Mouse (Mus musculus): ENCODE results near the gene Olfr483. TPM values are rescaled to one million over a fixed set of nuclear protein-coding genes. Genes with fewer than 3 reads are reported as not detected.

The Olfr483 gene
- polyA plus RNA-seq (2015; fragmentation: Nextera tagmentation; extraction: Ambion mirVana): not detected in 2 replicates

GRCm38 (mm10) chr7:108100549-108100948, at the start of gene Olfr483:
TSS of gene Olfr483 (plus strand) at chr7:108100849.
- 80% methylated on average over 1 of the region's 1 CpGs for WGBS
- H3K9me3 ChIP-seq (ENCODE audit: control insufficient read depth, low read length): no peaks in the 10 kb centered on the region

GRCm38 (mm10) chr7:108067246-108067645, 33.4 kb upstream of the Olfr483 start, which contains the start of gene Olfr480:
TSS of gene Olfr480 (minus strand) at chr7:108067346.
- Histone ChIP-seq H3K36me3 (ENCODE audit: control insufficient read depth, insufficient read depth, low read length) (no peaks in the 10 kb centered on the region), H3K27me3 (ENCODE audit: control insufficient read depth, insufficient read depth, low read depth, low read length) (no peaks in the 10 kb centered on the region), H3K4me2 (ENCODE audit: low read depth, low read length) (no peak within 1 kb of the TSS), H3K4me3 (ENCODE audit: low read length) (no peak within 1 kb of the TSS), H3K4me1 (replicated peaks; ENCODE audit: control insufficient read depth, insufficient read depth, low read length) (no peaks in the 10 kb centered on the region), H3K9ac (ENCODE audit: low read length) (no peak within 1 kb of the TSS), H3K9me3 (ENCODE audit: control insufficient read depth, low read length) (no peaks in the 10 kb centered on the region), H3K27ac (ENCODE audit: low read length) (no peak within 1 kb of the TSS)
- no peak for ATAC-seq (ENCODE audit: low read depth)
- 83% methylated on average over 1 of the region's 1 CpGs for WGBS

More at GRCm38 (mm10) chr7:108100549-108100948, at the start of gene Olfr483:
- Histone ChIP-seq H3K9ac (ENCODE audit: low read length) (no peak within 1 kb of the TSS), H3K4me1 (replicated peaks; ENCODE audit: control insufficient read depth, insufficient read depth, low read length) (no peaks in the 10 kb centered on the region), H3K4me2 (ENCODE audit: low read depth, low read length) (no peak within 1 kb of the TSS), H3K27ac (ENCODE audit: low read length) (no peak within 1 kb of the TSS), H3K4me3 (ENCODE audit: low read length) (no peak within 1 kb of the TSS), H3K36me3 (ENCODE audit: control insufficient read depth, insufficient read depth, low read length) (no peaks in the 10 kb centered on the region), H3K27me3 (ENCODE audit: control insufficient read depth, insufficient read depth, low read depth, low read length) (no peaks in the 10 kb centered on the region)
- ATAC-seq (ENCODE audit: low read depth): no peak

- no peak within 1 kb of the TSS for H3K4me3 ChIP-seq (ENCODE audit: low read length)
- H3K27me3 ChIP-seq (ENCODE audit: control insufficient read depth, insufficient read depth, low read depth, low read length): no peaks in the 10 kb centered on the region
- no peak for ATAC-seq (ENCODE audit: low read depth)
- no peak within 1 kb of the TSS for H3K27ac ChIP-seq (ENCODE audit: low read length)
- no peaks in the 10 kb centered on the region for H3K4me1 ChIP-seq (replicated peaks; ENCODE audit: control insufficient read depth, insufficient read depth, low read length)
- no peaks in the 10 kb centered on the region for H3K9me3 ChIP-seq (ENCODE audit: control insufficient read depth, low read length)
- H3K4me2 ChIP-seq (ENCODE audit: low read depth, low read length): no peak within 1 kb of the TSS
- H3K9ac ChIP-seq (ENCODE audit: low read length): no peak within 1 kb of the TSS
- H3K36me3 ChIP-seq (ENCODE audit: control insufficient read depth, insufficient read depth, low read length): no peaks in the 10 kb centered on the region
These were observed 21.1 kb upstream of the Olfr483 start, which contains the start of gene Olfr481 for GRCm38 (mm10) chr7:108079555-108079954. TSS of gene Olfr481 (plus strand) at chr7:108079855.

- Histone ChIP-seq H3K9me3 (ENCODE audit: control insufficient read depth, low read length) (no peaks in the 10 kb centered on the region), H3K4me2 (ENCODE audit: low read depth, low read length) (no peak within 1 kb of the TSS), H3K4me1 (replicated peaks; ENCODE audit: control insufficient read depth, insufficient read depth, low read length) (no peaks in the 10 kb centered on the region), H3K27ac (ENCODE audit: low read length) (no peak within 1 kb of the TSS), H3K27me3 (ENCODE audit: control insufficient read depth, insufficient read depth, low read depth, low read length) (no peaks in the 10 kb centered on the region), H3K36me3 (ENCODE audit: control insufficient read depth, insufficient read depth, low read length) (no peaks in the 10 kb centered on the region), H3K4me3 (ENCODE audit: low read length) (no peak within 1 kb of the TSS), H3K9ac (ENCODE audit: low read length) (no peak within 1 kb of the TSS)
- no peak for ATAC-seq (ENCODE audit: low read depth)
- 70% methylated on average over 1 of the region's 1 CpGs for WGBS
These were observed 3.2 kb upstream of the Olfr483 start, which contains the start of gene Olfr482 for GRCm38 (mm10) chr7:108097486-108097885. TSS of gene Olfr482 (minus strand) at chr7:108097586.

GRCm38 (mm10) chr7:108120681-108121080, 20.0 kb downstream of the Olfr483 start:
- Histone ChIP-seq H3K4me1 (replicated peaks; ENCODE audit: control insufficient read depth, insufficient read depth, low read length) (no peaks in the 10 kb centered on the region), H3K27me3 (ENCODE audit: control insufficient read depth, insufficient read depth, low read depth, low read length) (no peaks in the 10 kb centered on the region), H3K4me3 (ENCODE audit: low read length) (no peak overlapping the region), H3K4me2 (ENCODE audit: low read depth, low read length) (no peak overlapping the region), H3K9ac (ENCODE audit: low read length) (no peak overlapping the region), H3K27ac (ENCODE audit: low read length) (no peak overlapping the region), H3K9me3 (ENCODE audit: control insufficient read depth, low read length) (no peaks in the 10 kb centered on the region), H3K36me3 (ENCODE audit: control insufficient read depth, insufficient read depth, low read length) (no peaks in the 10 kb centered on the region)
- ATAC-seq (ENCODE audit: low read depth): no peak
- WGBS: 7% methylated on average over 1 of the region's 1 CpGs

GRCm38 (mm10) chr7:108121416-108121815, 20.8 kb downstream of the Olfr483 start:
- no peaks in the 10 kb centered on the region for H3K4me1 ChIP-seq (replicated peaks; ENCODE audit: control insufficient read depth, insufficient read depth, low read length)
- 48% methylated on average over 1 of the region's 1 CpGs for WGBS
- H3K4me2 ChIP-seq (ENCODE audit: low read depth, low read length): no peak overlapping the region
- no peaks in the 10 kb centered on the region for H3K9me3 ChIP-seq (ENCODE audit: control insufficient read depth, low read length)
- H3K9ac ChIP-seq (ENCODE audit: low read length): no peak overlapping the region
- H3K4me3 ChIP-seq (ENCODE audit: low read length): no peak overlapping the region
- no peaks in the 10 kb centered on the region for H3K27me3 ChIP-seq (ENCODE audit: control insufficient read depth, insufficient read depth, low read depth, low read length)
- no peak for ATAC-seq (ENCODE audit: low read depth)
- no peak overlapping the region for H3K27ac ChIP-seq (ENCODE audit: low read length)
- no peaks in the 10 kb centered on the region for H3K36me3 ChIP-seq (ENCODE audit: control insufficient read depth, insufficient read depth, low read length)

GRCm38 (mm10) chr7:108127349-108127748, 26.7 kb downstream of the Olfr483 start, which contains the start of gene Olfr484:
TSS of gene Olfr484 (minus strand) at chr7:108127449.
- no peak for ATAC-seq (ENCODE audit: low read depth)
- Histone ChIP-seq H3K4me3 (ENCODE audit: low read length) (no peak within 1 kb of the TSS), H3K4me1 (replicated peaks; ENCODE audit: control insufficient read depth, insufficient read depth, low read length) (no peaks in the 10 kb centered on the region)

More at GRCm38 (mm10) chr7:108127349-108127748, 26.7 kb downstream of the Olfr483 start, which contains the start of gene Olfr484:
- H3K4me2 ChIP-seq (ENCODE audit: low read depth, low read length): no peak within 1 kb of the TSS
- H3K27ac ChIP-seq (ENCODE audit: low read length): no peak within 1 kb of the TSS
- H3K9ac ChIP-seq (ENCODE audit: low read length): no peak within 1 kb of the TSS
- H3K9me3 ChIP-seq (ENCODE audit: control insufficient read depth, low read length): no peaks in the 10 kb centered on the region
- no peaks in the 10 kb centered on the region for H3K27me3 ChIP-seq (ENCODE audit: control insufficient read depth, insufficient read depth, low read depth, low read length)
- H3K36me3 ChIP-seq (ENCODE audit: control insufficient read depth, insufficient read depth, low read length): no peaks in the 10 kb centered on the region

Other genes with a start within 250 kb of the Olfr483 start
- gene Olfr472, start 202.9 kb upstream of the Olfr483 start, polyA plus RNA-seq (2015; fragmentation: Nextera tagmentation; extraction: Ambion mirVana): not detected in 2 replicates
- not detected in 2 replicates for gene Olfr473, start 170.4 kb upstream of the Olfr483 start, polyA plus RNA-seq (2015; fragmentation: Nextera tagmentation; extraction: Ambion mirVana)
- not detected in 2 replicates for gene Olfr474, start 146.2 kb upstream of the Olfr483 start, polyA plus RNA-seq (2015; fragmentation: Nextera tagmentation; extraction: Ambion mirVana)
- gene Olfr476, start 136.0 kb upstream of the Olfr483 start, polyA plus RNA-seq (2015; fragmentation: Nextera tagmentation; extraction: Ambion mirVana): not detected in 2 replicates
- gene Olfr477, start 114.2 kb upstream of the Olfr483 start, polyA plus RNA-seq (2015; fragmentation: Nextera tagmentation; extraction: Ambion mirVana): not detected in 2 replicates
- not detected in 2 replicates for gene Olfr478, start 66.9 kb upstream of the Olfr483 start, polyA plus RNA-seq (2015; fragmentation: Nextera tagmentation; extraction: Ambion mirVana)
- not detected in 2 replicates for gene Olfr479, start 50.2 kb upstream of the Olfr483 start, polyA plus RNA-seq (2015; fragmentation: Nextera tagmentation; extraction: Ambion mirVana)
- gene Olfr480, start 33.5 kb upstream of the Olfr483 start, polyA plus RNA-seq (2015; fragmentation: Nextera tagmentation; extraction: Ambion mirVana): not detected in 2 replicates
- gene Olfr481, start 21.0 kb upstream of the Olfr483 start, polyA plus RNA-seq (2015; fragmentation: Nextera tagmentation; extraction: Ambion mirVana): not detected in 2 replicates
- gene Olfr482, start 3.3 kb upstream of the Olfr483 start, polyA plus RNA-seq (2015; fragmentation: Nextera tagmentation; extraction: Ambion mirVana): 0.11 and 0.20 TPM in 2 replicates
- gene Olfr484, start 26.6 kb downstream of the Olfr483 start, polyA plus RNA-seq (2015; fragmentation: Nextera tagmentation; extraction: Ambion mirVana): not detected in 2 replicates
- not detected in 2 replicates for gene Olfr485, start 59.0 kb downstream of the Olfr483 start, polyA plus RNA-seq (2015; fragmentation: Nextera tagmentation; extraction: Ambion mirVana)
- gene Olfr486, start 71.9 kb downstream of the Olfr483 start, polyA plus RNA-seq (2015; fragmentation: Nextera tagmentation; extraction: Ambion mirVana): not detected in 2 replicates
- gene Olfr487, start 113.8 kb downstream of the Olfr483 start, polyA plus RNA-seq (2015; fragmentation: Nextera tagmentation; extraction: Ambion mirVana): not detected in 2 replicates
- gene Olfr488, start 157.5 kb downstream of the Olfr483 start, polyA plus RNA-seq (2015; fragmentation: Nextera tagmentation; extraction: Ambion mirVana): not detected in 2 replicates
- gene Olfr490, start 188.1 kb downstream of the Olfr483 start, polyA plus RNA-seq (2015; fragmentation: Nextera tagmentation; extraction: Ambion mirVana): not detected in 2 replicates
- not detected in 2 replicates for gene Olfr491, start 212.6 kb downstream of the Olfr483 start, polyA plus RNA-seq (2015; fragmentation: Nextera tagmentation; extraction: Ambion mirVana)
- not detected in 2 replicates for gene Olfr492, start 222.8 kb downstream of the Olfr483 start, polyA plus RNA-seq (2015; fragmentation: Nextera tagmentation; extraction: Ambion mirVana)
- not detected in 2 replicates for gene Olfr493, start 246.1 kb downstream of the Olfr483 start, polyA plus RNA-seq (2015; fragmentation: Nextera tagmentation; extraction: Ambion mirVana)

Data from lung, embryonic 16.5 days (tissue).